Mouse (Mus musculus): ENCODE data around the gene Pik3cd. TPM values are rescaled to one million over a fixed set of nuclear protein-coding genes. Genes with fewer than 3 reads are reported as not detected.

Gene Pik3cd
- polyA plus RNA-seq, 1 experiment from 2014 or later: 3.1 TPM

GRCm38 (mm10) chr4:149735624-149736250 is 33.4 kb upstream of the Pik3cd start:
- ATAC-seq (replicated peaks; ENCODE audit: insufficient number of reproducible peaks, insufficient read depth, low FRiP score, low read depth): no peak
- H3K4me1 ChIP-seq (replicated peaks): peaks cover 67% of the 10 kb centered on the region
- H3K27me3 ChIP-seq: no peaks in the 10 kb centered on the region

GRCm38 (mm10) chr4:149734730-149735475 is 32.5 kb upstream of the Pik3cd start:
- Histone ChIP-seq H3K27me3 (no peaks in the 10 kb centered on the region), H3K9me3 (replicated peaks) (no peaks in the 10 kb centered on the region), H3K4me3 (no peak overlapping the region), H3K4me2 (no peak overlapping the region), H3K9ac (no peak overlapping the region), H3K4me1 (replicated peaks) (peaks cover 69% of the 10 kb centered on the region), H3K27ac (peak overlapping the region; percentile 58), H3K36me3 (peaks cover 9% of the 10 kb centered on the region; the same call in 1 of the 2 replicates)
- 66% methylated on average over 10 of the region's 10 CpGs for WGBS
- no peak for ATAC-seq (replicated peaks; ENCODE audit: insufficient number of reproducible peaks, insufficient read depth, low FRiP score, low read depth)

More at GRCm38 (mm10) chr4:149735624-149736250, 33.4 kb upstream of the Pik3cd start:
- 55% methylated on average over 5 of the region's 5 CpGs for WGBS
- Histone ChIP-seq H3K9me3 (replicated peaks) (no peaks in the 10 kb centered on the region), H3K4me2 (peak overlapping the region; percentile 89), H3K9ac (0 out of 2 replicates have a peak overlapping the region, but pooled peaks have one; percentile 86), H3K36me3 (peaks cover 4% of the 10 kb centered on the region; the same call in 1 of the 2 replicates), H3K4me3 (peak overlapping the region; percentile 85; the same call in 1 of the 2 replicates), H3K27ac (no peak overlapping the region; the same call in 1 of the 2 replicates)

- H3K4me2 ChIP-seq: no peak overlapping the region
- no peak for ATAC-seq (replicated peaks; ENCODE audit: insufficient number of reproducible peaks, insufficient read depth, low FRiP score, low read depth)
- no peaks in the 10 kb centered on the region for H3K27me3 ChIP-seq
- H3K4me3 ChIP-seq: no peak overlapping the region
- H3K36me3 ChIP-seq: peaks cover 16% of the 10 kb centered on the region
- H3K9ac ChIP-seq: no peak overlapping the region
- H3K27ac ChIP-seq: peak overlapping the region; percentile 58
- peaks cover 72% of the 10 kb centered on the region for H3K4me1 ChIP-seq (replicated peaks)
- no peaks in the 10 kb centered on the region for H3K9me3 ChIP-seq (replicated peaks)
- 81% methylated on average over 6 of the region's 6 CpGs for WGBS
Observed at GRCm38 (mm10) chr4:149734246-149734645, 31.9 kb upstream of the Pik3cd start.

GRCm38 (mm10) chr4:149733748-149734147 is 31.4 kb upstream of the Pik3cd start:
- no peak overlapping the region for H3K4me2 ChIP-seq
- H3K27ac ChIP-seq: peak overlapping the region; percentile 58
- no peak overlapping the region for H3K4me3 ChIP-seq
- H3K9ac ChIP-seq: no peak overlapping the region
- peaks cover 21% of the 10 kb centered on the region for H3K36me3 ChIP-seq
- 52% methylated on average over 6 of the region's 6 CpGs for WGBS
- peaks cover 76% of the 10 kb centered on the region for H3K4me1 ChIP-seq (replicated peaks)
- H3K9me3 ChIP-seq (replicated peaks): no peaks in the 10 kb centered on the region
- no peak for ATAC-seq (replicated peaks; ENCODE audit: insufficient number of reproducible peaks, insufficient read depth, low FRiP score, low read depth)
- no peaks in the 10 kb centered on the region for H3K27me3 ChIP-seq

- WGBS: 50% methylated on average over 10 of the region's 10 CpGs
- peaks cover 27% of the 10 kb centered on the region for H3K36me3 ChIP-seq
- peak overlapping the region; percentile 58 for H3K27ac ChIP-seq
- H3K4me3 ChIP-seq: no peak overlapping the region
- no peak for ATAC-seq (replicated peaks; ENCODE audit: insufficient number of reproducible peaks, insufficient read depth, low FRiP score, low read depth)
- peaks cover 74% of the 10 kb centered on the region for H3K4me1 ChIP-seq (replicated peaks)
- H3K9ac ChIP-seq: no peak overlapping the region
- H3K9me3 ChIP-seq (replicated peaks): no peaks in the 10 kb centered on the region
- H3K4me2 ChIP-seq: no peak overlapping the region
- no peaks in the 10 kb centered on the region for H3K27me3 ChIP-seq
Observed at GRCm38 (mm10) chr4:149732800-149733199, 30.4 kb upstream of the Pik3cd start.

DNA sequence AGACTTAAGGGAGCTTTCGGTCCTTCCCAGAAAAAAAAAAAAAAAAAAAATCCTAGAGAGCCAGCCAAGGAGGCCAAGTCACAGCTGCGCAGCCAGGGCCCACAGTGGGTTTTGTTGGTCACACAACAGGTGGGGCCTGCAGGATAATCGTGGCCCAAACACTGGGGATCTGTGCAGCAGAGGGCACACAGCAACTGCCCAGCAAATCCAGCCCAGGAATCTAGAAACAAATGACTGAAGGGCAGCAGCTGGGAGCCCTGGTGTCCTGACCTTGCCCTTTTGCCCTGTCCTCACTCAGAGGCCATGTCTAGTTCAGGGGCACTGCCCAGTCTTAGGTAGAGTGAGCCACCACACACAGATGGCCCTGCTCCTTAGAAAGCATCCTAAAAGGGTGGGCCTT is 29.9 kb upstream of the Pik3cd start:
- H3K9ac ChIP-seq: no peak overlapping the region
- no peak for ATAC-seq (replicated peaks; ENCODE audit: insufficient number of reproducible peaks, insufficient read depth, low FRiP score, low read depth)

DNA sequence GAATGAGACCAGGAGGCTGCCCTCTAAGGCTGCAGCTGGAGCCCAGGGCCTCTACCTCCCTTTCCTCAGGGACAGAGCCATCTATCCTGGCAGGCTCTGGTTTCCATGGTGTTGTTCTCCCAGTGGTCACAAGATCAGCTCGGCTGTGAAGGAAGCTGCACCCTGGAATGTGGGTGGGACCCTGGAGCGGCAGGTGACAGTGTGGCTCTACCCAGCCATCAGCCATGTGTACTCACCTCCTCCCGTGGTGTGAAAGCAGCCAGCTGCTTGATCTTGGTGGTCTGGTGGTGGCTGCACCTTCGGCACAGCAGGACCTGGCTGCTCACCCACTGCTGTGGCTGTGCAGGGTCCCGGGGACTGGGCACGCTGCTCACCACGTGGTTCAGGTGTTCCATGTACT is 28.5 kb upstream of the Pik3cd start:
- Histone ChIP-seq H3K27ac (peak overlapping the region; percentile 49), H3K4me3 (no peak overlapping the region), H3K4me2 (0 out of 2 replicates have a peak overlapping the region, but pooled peaks have one; percentile 15), H3K4me1 (replicated peaks) (peaks cover 61% of the 10 kb centered on the region), H3K27me3 (no peaks in the 10 kb centered on the region), H3K9me3 (replicated peaks) (no peaks in the 10 kb centered on the region), H3K9ac (no peak overlapping the region), H3K36me3 (peaks cover 47% of the 10 kb centered on the region)
- ATAC-seq (replicated peaks; ENCODE audit: insufficient number of reproducible peaks, insufficient read depth, low FRiP score, low read depth): no peak
- WGBS: 60% methylated on average over 7 of the region's 7 CpGs

More for the DNA sequence above, 29.9 kb upstream of the Pik3cd start:
- no peaks in the 10 kb centered on the region for H3K9me3 ChIP-seq (replicated peaks)
- 93% methylated on average over 3 of the region's 3 CpGs for WGBS
- H3K27me3 ChIP-seq: no peaks in the 10 kb centered on the region
- peaks cover 73% of the 10 kb centered on the region for H3K4me1 ChIP-seq (replicated peaks)
- H3K4me2 ChIP-seq: no peak overlapping the region
- H3K36me3 ChIP-seq: peaks cover 32% of the 10 kb centered on the region
- H3K4me3 ChIP-seq: no peak overlapping the region
- H3K27ac ChIP-seq: peak overlapping the region; percentile 58; the same call in 1 of the 2 replicates

DNA sequence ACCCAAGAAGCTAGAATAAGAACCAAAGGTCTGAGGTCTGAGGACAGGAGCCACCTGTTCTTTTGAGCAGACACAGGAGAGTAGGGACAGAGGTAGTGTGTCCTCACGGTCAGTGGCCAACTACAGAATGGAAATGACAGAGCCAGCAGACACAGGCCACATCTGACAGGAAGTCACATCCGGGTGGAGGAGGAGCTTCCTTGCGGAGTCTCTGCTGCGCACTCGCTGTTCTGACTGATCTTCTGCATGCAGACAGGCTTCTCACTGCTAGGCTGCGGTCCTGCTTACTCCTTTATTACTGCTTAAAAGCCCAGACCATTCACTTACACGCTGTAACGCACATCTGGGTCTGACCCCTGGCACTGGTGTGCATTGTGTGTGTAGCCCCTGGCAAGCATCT is 26.4 kb upstream of the Pik3cd start:
- ATAC-seq (replicated peaks; ENCODE audit: insufficient number of reproducible peaks, insufficient read depth, low FRiP score, low read depth): no peak
- H3K9me3 ChIP-seq (replicated peaks): no peaks in the 10 kb centered on the region
- H3K4me3 ChIP-seq: no peak overlapping the region
- WGBS: 81% methylated on average over 8 of the region's 8 CpGs
- no peak overlapping the region for H3K9ac ChIP-seq
- H3K27ac ChIP-seq: 0 out of 2 replicates have a peak overlapping the region, but pooled peaks have one; percentile 15
- no peak overlapping the region for H3K4me2 ChIP-seq
- H3K27me3 ChIP-seq: no peaks in the 10 kb centered on the region
- H3K4me1 ChIP-seq (replicated peaks): peaks cover 54% of the 10 kb centered on the region
- H3K36me3 ChIP-seq: peaks cover 56% of the 10 kb centered on the region

GRCm38 (mm10) chr4:149727636-149728035 is 25.3 kb upstream of the Pik3cd start:
- ATAC-seq (replicated peaks; ENCODE audit: insufficient number of reproducible peaks, insufficient read depth, low FRiP score, low read depth): no peak
- no peaks in the 10 kb centered on the region for H3K9me3 ChIP-seq (replicated peaks)
- no peak overlapping the region for H3K4me3 ChIP-seq
- peaks cover 56% of the 10 kb centered on the region for H3K36me3 ChIP-seq
- no peak overlapping the region for H3K27ac ChIP-seq
- H3K9ac ChIP-seq: no peak overlapping the region
- no peaks in the 10 kb centered on the region for H3K27me3 ChIP-seq
- peaks cover 43% of the 10 kb centered on the region for H3K4me1 ChIP-seq (replicated peaks)
- H3K4me2 ChIP-seq: no peak overlapping the region
- 88% methylated on average over 5 of the region's 5 CpGs for WGBS

- WGBS: 53% methylated on average over 15 of the region's 15 CpGs
- ATAC-seq (replicated peaks; ENCODE audit: insufficient number of reproducible peaks, insufficient read depth, low FRiP score, low read depth): no peak
- Histone ChIP-seq H3K9me3 (replicated peaks) (no peaks in the 10 kb centered on the region), H3K4me2 (no peak overlapping the region), H3K9ac (no peak overlapping the region; the same call in 1 of the 2 replicates), H3K4me3 (no peak overlapping the region), H3K36me3 (peaks cover 58% of the 10 kb centered on the region), H3K4me1 (replicated peaks) (peaks cover 26% of the 10 kb centered on the region), H3K27me3 (no peaks in the 10 kb centered on the region), H3K27ac (no peak overlapping the region)
Observed at GRCm38 (mm10) chr4:149725661-149726350, 23.4 kb upstream of the Pik3cd start.

DNA sequence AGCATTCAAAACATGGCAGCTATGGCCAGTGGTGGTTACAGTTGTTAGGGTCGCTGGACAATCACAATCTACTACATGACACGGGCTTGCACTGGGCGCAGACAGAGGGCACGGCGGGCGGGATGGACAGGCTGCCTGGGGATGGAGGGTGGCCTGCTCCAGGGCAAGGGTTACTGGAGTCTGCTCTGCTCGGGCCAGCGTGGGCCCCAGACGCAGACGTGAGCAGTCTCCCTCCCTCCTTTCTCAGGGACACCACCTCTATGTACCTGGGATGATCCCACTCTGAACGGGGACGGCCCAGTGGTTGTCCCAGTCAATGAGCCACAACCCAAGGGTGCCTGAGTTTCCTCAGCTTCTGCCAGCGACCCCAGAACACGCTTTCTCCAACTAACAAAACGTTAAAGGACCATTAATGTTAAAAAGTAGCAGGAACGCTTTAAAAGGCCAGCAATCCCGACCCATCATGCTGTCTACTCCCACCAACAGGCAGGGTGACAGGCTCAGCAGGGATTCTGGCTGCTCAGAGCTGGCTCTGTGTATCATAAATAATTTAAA is 22.6 kb upstream of the Pik3cd start:
- Histone ChIP-seq H3K9me3 (replicated peaks) (no peaks in the 10 kb centered on the region), H3K4me3 (no peak overlapping the region), H3K4me1 (replicated peaks) (peaks cover 24% of the 10 kb centered on the region), H3K36me3 (peaks cover 61% of the 10 kb centered on the region), H3K9ac (no peak overlapping the region), H3K27ac (no peak overlapping the region), H3K27me3 (no peaks in the 10 kb centered on the region), H3K4me2 (no peak overlapping the region)
- ATAC-seq (replicated peaks; ENCODE audit: insufficient number of reproducible peaks, insufficient read depth, low FRiP score, low read depth): no peak
- WGBS: 90% methylated on average over 17 of the region's 17 CpGs

Data from heart, embryonic 15.5 days (tissue).